Mouse (Mus musculus) left cerebral cortex, adult 9 months (tissue): ENCODE results near the gene Tox3.
A peak's percentile ranks its signal among the peaks of the same experiment; 100 is the strongest.

Experiments
- DNase-seq, 2 experiments: peaks; one replicate each; pipeline ENCODE4 v3.0.0; 2022; ENCODE audit warnings: low spot score in 2 of 2

The Tox3 gene

DNA sequence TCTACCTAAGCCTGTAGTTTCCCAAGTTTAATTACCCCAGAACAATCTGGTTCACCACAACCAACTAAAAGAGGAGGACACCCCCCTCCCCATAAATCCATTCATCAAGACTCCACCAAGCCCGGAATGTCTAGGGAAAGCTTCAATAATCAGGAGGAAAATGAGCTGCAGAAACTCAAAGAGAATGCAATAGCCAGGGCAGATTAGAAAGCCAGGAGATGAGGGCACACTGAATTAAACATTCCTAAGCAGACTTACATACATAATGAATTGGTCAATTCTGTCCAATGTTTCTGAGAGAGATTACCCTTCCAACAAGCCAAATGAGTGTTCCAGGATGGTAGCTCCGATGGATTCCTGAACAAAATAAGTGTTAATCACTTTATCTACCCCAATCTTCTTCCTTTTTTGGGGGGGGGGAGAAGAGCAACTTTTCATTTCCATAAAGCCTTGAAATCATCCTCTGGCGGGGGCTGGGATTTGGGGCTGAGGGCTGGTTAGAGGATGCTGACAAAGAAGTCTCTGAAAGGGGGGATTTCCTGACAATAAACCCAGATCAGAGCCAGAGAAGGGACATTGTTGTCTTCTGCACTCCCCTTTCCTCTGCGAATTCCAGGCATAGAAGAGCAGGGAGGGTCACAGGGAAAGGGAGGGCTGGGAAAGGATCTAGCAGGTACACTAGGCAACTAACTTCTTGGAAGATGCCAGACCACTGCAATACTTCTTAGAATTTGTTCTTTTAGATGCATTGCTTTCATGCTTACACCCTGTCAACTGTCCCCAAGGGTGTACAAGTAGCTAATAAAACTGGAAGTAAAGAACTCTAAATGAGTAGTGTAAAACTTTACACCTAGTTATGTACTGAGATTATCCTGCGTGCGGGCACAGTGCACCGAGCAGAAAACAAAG lies 17.5 kb downstream of the Tox3 start:
- no peak for DNase-seq

DNA sequence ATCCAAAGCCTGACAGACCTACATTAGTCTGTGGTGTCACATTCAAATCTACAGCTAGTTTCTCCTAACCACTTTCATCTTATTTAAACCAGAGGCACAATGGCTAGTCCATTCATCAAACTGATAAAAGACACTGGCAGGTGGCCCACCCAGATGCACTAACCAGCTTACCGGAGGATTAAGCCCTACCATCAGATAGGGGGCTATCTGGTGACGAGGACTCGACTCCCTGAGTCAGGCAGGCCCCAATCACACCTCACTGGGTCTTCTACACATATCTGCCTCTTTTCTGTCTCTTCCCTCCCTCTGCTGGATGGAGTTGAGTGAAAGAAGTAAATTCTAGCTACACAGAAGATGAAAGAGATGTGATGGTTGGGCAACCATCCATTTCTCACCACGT lies 24.3 kb downstream of the Tox3 start:
- DNase-seq: no peak

DNA sequence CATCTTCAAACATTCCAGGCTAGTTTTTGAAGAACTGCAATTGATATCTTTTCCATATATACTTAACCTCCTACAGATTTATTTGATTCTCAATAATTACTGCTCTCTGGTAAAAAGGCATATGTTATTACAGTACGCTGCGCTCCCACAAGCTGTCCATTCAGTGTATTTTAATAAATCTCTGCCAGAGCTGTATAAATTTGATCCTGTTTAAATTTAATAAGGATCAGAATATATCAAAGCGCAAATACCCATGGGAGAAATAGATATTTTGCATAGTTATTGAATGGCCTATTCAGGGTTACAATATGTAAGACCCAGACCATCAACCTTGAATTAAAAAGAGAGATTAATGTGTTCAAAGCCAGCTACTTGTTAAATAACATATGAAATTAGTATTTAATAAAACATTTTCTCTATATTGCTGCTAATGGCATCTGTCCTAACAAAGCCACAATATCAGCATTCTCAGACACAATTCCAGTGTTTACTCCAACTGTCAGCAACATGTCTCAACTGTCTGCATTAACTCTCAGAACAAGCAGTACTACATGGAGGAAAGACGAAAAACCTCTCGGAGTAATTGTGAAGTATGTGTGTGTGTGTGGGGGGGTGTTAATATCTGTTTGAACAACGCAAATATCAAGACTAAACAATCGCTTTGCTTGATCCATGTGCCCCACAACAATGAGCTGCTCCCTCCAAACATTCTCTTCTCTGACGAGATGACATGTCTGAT lies 25.3 kb downstream of the Tox3 start:
- no peak for DNase-seq

DNA sequence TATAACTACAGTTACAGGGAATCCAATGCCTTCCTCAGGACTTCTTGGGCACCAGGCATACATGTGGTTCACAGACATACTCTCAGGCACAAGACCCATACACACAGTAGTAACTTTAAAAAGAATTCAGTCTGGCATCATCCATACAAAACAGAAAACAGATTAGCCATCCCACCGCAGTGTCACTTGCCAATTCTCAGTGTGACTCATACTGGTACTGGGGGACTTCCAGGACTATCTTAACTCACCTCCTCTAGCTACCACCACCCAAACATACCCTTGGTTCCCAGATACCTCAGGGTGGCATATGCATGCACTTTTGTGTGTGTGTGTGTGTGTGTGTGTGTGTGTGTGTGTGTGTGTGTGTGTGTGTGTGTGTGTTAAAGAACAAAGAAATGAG lies 26.9 kb downstream of the Tox3 start:
- no peak for DNase-seq

DNA sequence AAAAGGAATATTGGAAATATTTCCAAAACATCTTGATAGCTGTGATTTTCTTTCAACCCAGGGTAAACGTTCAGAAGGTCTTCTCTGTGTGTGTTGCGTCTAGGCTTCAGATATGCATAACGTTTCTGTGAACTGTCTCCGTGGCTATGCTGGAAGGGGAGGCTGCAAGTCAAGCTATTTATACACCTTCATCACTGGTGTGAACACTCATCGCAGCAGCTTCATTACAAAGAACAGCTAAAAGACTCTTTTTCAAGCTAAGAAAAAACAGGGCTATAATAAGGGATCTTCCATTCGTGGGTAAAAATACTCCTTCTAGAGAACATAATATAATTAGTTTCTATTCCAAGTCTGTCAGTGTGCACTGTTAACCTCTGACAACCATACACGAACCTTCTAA lies 33.8 kb downstream of the Tox3 start:
- DNase-seq: peak in 1 of 2 experiments; percentile 48

DNA sequence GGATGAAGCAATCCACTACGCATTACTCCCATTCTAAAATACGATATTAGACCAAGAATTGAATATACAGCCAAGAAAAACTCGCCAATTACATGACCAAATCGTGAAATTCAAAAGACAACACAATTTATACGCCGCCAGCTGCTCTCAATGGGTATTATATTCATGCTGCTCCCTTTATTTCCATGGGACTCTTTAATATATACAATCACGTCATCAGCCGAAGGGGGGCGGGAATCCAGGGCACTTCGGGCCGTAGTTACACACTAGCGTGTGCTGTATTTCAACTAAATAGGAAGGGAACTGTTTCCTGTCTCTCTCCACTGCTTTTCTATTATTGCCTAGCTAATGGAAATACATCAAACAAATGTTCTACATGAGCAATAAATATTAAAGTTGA lies 45.2 kb downstream of the Tox3 start:
- DNase-seq: no peak

DNA sequence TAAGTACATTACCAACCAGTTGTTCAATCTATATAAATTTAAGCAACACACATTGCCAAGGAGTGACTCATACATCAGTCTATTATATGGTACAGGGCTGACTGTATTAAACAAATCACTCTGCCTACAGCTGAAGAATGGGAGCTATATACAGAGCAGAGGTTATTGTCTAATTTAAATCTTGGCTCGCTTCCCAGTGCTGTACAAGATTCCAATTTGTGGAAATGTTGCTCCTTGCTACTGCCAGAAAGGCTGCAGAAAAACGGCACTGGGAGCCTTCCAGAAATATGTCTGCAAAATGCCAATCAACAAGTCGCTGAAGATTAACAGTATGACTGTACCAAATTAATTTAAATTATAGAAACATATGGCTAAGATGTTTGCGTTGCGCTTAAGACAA lies 45.9 kb downstream of the Tox3 start:
- peak; percentile 49 to 64 for DNase-seq

DNA sequence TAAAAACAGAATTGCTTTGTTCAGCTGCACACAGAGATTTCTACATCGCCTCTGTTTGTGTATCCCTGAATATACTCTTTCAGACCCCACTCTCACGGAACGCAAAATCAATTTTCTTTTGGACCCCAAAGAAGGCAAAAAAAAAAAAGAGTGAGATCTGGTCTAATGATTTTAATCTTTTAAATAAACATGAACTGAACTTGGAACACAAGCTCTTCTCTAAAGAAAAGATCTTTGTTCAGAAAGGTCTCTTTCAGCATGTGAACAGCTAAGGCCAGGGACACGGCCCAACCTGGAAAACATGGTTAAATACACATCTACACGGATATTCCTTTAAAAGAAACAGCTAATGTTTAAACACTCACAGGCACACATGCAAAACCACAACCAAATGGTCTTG lies 46.6 kb downstream of the Tox3 start:
- no peak for DNase-seq

DNA sequence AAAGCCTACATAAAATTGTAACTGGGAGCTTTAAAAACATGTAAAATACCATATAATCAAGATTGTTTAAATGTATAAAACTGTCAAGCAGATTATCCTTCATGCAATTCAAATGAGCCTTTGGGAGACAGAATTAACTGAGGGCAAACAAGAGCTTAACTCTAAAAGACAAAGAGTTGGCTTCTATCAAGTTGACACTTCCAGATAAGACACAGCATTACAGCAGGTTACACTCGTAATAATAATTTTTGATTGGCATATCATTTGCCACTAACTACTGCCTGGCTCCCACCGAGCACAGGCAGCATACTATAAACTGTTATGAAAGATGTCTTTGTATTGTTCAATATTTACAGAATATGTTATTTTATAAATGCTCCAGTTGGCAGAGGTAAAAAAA lies 47.2 kb downstream of the Tox3 start:
- no peak for DNase-seq

DNA sequence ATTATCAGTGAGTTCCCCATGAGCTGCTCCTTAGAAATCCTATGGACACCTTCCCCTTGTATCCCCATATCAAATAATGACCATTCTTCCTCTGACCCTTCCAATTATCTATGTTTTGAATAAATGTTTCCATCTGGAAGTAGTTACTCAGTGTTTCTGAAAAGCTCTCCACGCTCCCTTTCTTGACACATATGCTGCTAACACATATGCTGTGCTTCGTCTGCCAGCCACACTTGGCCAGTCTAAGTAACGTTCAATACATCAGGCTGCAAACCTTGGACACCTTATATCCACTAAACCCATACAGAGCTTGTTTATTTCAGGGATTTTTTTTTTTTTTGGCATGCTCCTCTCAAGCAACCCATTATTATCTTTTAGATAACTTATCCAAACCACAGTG lies 54.1 kb downstream of the Tox3 start:
- DNase-seq: no peak

DNA sequence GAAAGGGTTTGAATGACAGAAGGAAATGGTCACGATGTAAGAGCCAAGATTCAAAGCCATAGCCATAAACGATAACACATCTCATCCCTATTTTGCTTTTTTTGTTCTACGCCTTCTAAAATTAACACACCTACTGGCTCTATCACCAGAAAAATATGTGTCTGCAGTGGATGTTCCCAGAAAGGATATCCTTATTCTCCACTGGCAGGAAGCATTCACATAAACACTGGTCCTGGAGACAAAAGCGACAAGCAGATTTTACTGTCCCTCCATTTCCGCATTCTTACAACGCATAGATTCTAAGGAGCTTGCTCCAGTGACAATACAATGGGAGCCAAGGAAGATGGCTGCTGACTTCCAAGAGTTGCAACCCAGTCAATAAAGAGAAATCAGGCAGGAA lies 57.3 kb downstream of the Tox3 start:
- DNase-seq: no peak

DNA sequence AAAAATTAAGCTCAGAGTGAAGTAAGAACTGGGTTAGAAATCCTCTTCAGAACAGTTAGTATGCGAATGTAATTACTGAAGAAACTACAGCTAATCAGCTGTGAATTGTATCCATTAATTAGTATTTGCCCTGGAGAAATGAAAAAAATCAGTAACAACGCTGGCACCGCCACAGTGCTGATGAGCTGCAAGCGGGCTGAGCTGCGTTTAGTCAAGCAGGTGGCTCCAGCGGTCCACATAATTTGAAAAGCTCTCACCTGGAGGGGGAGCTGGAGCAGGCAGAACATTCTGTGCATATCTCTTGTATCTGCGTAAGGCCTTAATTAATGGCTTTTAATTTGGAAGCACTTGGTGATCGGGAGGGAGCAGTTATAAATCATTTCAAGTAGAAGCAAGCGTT lies 71.4 kb downstream of the Tox3 start:
- no peak for DNase-seq

DNA sequence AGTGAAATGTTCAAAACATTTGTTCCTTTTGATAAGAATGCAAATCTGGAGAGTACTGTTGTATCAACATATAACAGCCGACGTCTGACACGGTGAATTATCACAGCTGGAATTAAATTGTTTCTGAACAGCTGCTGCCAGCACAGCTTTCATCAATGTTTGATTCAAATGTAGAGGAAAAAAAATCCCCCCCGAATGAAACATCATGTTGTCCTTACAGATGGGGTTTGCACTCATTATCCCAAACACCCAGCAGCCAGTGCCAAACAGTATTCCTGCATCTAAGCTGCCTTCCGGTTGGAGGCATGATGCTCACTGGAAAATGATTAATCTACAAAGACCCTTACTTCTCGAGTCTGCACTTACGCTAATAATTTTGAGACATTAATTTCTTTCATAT lies 75.0 kb downstream of the Tox3 start:
- no peak for DNase-seq

DNA sequence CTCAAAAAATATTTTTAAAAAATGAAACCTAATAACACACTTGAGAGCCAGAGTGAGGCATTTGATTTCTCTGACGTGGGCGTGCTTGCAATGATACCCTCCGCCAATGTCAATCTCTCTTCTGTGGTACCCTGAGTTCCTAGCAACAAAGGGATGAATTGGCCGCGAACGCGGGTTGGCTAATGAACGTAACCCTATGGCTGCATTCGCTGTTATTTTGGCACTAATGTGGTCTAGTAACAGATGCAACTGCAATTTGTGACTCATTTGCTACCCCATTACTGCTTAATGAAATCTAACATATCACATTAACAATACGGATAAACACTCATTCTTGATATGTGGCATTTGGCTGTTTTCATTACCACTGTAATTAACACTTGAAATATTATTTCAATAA lies 76.2 kb downstream of the Tox3 start:
- no peak for DNase-seq

DNA sequence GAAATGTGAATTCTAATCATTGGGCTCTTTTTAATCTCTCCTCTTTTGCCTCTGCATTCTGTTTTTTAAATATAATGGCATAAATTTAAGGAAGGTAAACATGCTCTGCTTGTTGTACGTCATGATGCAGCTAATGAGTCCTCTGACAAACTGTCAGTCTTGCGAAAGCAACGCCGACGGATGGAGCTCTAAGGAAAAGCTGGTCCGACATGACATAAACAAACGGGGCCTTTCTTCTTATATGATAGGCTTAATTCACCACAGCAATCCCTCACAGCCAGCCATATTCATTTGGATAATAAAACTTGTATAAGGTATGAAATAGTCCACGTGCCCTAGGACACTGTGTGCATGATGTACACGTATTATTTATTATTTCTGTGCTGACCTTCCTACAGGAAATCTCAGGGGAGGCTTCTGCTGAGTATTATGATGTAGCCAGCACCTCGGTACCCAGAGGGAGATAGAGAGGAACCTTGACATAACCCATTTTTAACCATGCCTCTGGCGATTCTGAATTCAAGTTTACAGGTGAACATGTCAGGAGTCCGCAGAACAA lies 80.4 kb downstream of the Tox3 start:
- DNase-seq: no peak

DNA sequence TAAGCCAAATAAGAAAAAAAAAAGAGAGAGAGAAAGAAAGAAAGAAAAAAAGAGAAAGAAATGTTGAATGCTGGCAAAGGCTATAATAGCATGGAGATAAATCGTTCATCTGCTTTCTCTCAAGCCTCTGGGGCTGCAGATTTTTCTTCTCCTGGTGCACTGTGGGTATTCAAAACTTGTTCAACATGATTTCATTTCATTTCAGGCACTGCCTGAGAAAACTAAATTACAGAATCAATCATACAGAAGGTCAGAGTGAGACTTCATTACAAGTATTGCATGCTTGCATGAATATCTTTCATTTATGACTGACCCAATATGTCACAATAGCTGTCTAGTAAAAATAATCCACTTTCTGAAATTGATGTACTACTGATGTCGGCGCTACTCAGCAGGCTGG lies 81.2 kb downstream of the Tox3 start:
- no peak for DNase-seq

DNA sequence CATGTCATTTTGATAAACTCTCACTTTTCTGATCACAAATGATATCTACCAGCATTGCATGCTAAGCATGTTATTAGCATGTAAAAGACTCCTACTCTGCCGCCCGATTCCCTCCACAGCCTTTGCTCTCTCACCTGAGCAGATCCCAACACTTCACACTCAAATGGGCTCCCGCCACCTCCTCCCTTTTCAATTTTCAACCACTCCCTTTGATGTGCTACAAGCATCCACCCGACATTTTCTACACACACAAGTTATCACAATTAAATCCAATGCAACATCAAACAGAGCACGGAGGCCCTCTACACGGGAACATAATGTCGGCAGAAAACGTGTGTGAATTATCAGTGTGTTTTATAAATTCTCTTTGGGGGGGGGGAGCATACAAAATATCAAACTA lies 81.9 kb downstream of the Tox3 start:
- DNase-seq: no peak

DNA sequence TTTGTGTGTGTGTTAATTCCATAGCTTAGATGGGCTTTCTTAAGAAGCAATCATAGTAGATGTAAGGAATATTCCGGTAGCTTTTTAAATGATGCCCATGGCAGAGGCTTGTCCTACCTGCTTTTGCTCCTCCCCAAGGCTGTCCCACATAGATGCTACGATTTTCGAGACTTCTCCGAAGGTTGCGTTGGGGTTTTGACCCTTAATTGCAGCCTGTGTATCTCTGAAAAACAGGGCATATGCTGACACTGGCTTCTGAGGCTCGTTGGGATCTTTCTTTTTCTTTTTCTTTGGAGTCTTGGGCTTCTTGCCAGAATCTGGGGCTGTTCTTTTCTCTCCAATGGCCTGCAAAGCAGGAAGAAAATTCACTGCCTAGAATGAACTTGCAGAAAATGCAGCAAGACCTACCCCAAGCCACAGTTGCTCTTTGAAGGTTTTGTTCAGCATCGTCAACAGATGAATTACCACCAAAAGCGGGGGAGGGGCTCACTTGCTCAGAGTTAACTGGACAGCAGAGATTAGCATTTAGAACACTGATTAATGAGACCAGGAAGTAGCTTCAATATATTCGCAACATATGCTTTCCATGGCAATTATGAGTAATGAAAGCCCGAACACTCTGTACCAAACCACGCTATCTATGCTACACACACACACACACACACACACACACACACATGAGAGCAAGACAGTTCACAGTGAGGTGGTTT lies 93.8 kb downstream of the Tox3 start:
- peak in 1 of 2 experiments; percentile 16 for DNase-seq

DNA sequence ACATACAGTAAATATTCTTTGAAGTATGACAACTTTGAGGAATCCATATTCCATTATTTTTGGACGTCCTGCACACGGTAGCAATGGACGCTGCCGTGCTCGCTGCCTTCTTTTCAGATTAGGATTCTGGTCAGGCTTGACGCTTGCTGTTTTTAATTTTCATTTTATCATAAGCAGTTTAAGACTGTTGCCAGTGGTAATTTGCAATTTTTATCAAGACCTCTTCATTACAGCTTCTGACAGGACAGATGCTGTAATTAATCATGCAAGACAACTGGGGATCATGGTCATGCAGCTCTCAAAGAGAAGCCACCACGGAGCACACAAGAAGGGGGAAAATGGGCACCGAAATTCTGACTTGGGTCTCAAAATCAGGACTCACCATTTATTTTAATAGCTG lies 101.8 kb downstream of the Tox3 start:
- DNase-seq: no peak

DNA sequence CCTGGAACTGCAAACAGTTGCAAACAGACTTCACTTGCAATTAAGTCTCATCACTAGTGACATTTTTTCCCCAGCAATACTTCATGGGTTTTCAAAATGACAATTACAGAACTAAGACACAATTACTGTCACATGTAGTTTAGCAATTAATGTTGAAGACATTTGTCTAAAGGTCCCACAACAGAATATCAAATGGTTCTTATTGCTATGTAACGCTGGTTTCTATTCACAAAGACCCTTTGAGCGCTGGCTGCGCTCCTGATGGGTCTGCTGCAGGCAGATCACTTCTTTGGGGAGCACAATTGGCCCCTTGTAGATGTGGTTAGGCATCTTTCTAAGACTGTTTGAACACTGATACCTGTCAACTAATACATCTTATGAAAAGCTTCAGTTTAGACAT lies 102.3 kb downstream of the Tox3 start:
- DNase-seq: no peak

DNA sequence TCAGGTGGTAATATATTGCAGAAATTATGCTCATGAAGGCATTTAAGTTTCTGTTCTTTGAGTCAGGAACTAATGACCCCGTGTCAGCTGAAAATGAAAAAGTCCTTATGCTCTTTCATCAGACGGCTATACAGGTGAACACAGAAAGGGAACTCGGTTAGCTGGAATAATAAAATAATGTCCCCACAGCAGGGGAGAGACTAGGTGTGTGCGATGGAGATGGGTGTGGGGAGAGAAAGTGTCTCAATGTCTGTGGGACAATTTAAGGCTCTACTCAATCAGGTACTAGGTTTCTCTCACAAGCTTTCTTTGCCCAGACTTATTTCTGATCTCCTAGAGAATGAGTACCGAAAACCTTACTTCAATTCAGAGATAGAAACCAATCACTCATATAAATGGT lies 103.0 kb downstream of the Tox3 start:
- no peak for DNase-seq

DNA sequence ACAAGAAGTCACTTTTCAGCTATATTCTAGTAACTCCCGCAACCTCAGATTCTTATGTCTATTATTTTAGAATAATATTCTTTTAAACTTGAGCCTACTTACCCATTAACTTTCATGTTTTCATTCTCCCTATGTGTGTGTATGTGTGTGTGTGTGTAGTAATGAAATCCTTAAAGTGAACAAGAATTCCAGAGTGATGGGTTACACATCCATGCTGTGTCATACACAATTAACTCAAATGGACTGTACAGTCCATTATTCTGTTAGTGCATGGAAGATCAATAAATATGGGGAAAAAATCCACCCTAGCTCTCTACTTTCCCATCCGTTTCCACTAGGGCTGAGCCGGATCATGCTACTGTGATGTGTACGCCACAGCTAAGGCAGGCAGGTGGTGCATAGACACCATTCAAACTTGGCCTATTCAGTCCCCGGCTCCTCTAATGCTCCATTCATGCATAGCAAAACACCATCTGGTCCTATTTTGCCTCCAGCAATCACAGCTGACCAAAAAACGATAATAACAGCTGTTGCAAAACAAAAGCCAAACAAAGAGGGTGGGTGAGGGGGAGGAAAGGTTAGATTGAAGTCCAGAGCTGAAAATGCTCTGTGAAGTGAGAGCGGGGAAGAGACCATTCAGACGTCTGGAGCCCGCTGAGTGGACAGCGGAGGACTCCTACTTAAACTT lies 103.5 kb downstream of the Tox3 start:
- DNase-seq: peak in 1 of 2 experiments; percentile 13
